29 mouse cellular contexts compared by ENCODE assay signal in the genomic region with DNA sequence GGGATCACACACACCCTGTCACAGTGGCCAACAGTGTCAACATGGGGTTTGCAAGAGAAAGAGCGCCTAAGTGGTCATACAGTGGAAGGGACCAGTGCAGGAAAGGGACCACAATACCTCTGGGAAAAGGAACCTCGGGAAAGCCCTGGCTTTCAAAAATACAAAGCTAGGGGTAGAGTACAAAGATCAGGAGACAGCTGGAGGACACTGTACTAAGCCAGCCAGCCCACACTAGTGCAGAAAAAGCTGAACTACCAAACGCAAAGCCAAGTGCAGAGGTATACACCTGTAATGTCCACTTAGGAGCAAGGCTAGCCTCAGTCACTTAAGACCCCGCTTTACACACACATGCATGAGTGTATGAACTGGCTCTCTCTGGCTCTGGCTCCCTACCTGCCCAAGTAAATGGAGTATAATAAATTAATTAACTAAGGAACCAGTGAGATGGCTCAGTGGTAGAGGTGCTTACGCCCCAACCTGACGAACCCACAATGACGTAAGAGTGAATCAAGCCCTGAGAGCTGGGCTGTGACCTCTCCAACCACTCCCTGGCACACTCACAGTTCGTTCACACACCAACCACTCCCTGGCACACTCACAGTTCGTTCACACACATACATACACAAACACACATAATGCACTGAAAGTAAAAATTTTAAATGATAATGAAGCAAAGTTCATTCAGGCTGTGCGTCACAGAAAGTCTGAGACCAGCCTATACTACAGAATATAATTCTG. TPM values are rescaled to one million over a fixed set of nuclear protein-coding genes. Genes with fewer than 3 reads are reported as not detected.
DNase-seq lines count a peak whose midpoint lies in the region; ATAC-seq lines count a peak whose summit lies in the region.
"Had no signal": no experiment of that assay in that cellular context is flagged by ENCODE, and none has a peak within 500 bp of the region (broad histone marks: within the 10 kb centered on the region; RNA-seq: fewer than 3 reads in every experiment).

No protein-coding gene starts in this region.

- H3K9me3 ChIP-seq in intestine, embryonic 16.5 days (ENCODE audit: control insufficient read depth, low read length) = peaks cover 3% of the 10 kb centered on the region; the same call in 1 of the 2 replicates
- H3K9me3 ChIP-seq in intestine, embryonic 15.5 days = no peaks in the 10 kb centered on the region
- H3K9me3 ChIP-seq in kidney, embryonic 16.5 days (ENCODE audit: low read length) = peaks cover 7% of the 10 kb centered on the region; the same call in 1 of the 2 replicates
- H3K9me3 ChIP-seq in liver, embryonic 16.5 days (replicated peaks; ENCODE audit: control insufficient read depth, low read length) = no peaks in the 10 kb centered on the region
- H3K9me3 ChIP-seq: embryonic facial prominence, embryonic 10.5 days; embryonic facial prominence, embryonic 15.5 days; forebrain, embryonic 13.5 days; hindbrain, embryonic 10.5 days; limb, embryonic 10.5 days; limb, embryonic 15.5 days; midbrain, embryonic 10.5 days; midbrain, embryonic 15.5 days; neural tube, embryonic 12.5 days had no signal

- no peak for DNase-seq in kidney, postnatal 25 days
- DNase-seq in brain, adult 2 months (ENCODE audit: low read depth, low spot score) = peak; percentile 63
- DNase-seq in left cerebral cortex, postnatal 25 days (ENCODE audit: low spot score in 2 of 2) = no peak
- DNase-seq in neural tube, embryonic 10.5 days (ENCODE audit: extremely low spot score, low spot score) = no peak
- DNase-seq: adrenal gland, postnatal 25 days; cerebellum, adult 2 months; cerebellum, postnatal 14 days; gastrocnemius, postnatal 14 days; heart, postnatal 14 days; kidney, adult 18-20 months; layer of hippocampus, postnatal 36 days; lung, embryonic 14.5 days; right cerebral cortex, adult 18-20 months; right cerebral cortex, postnatal 4 days; thymus, postnatal 4 days had no signal

- 81% methylated on average over 10 of the region's 10 CpGs for WGBS in intestine, embryonic 16.5 days
- 83% methylated on average over 10 of the region's 10 CpGs for WGBS in intestine, embryonic 15.5 days
- 87% methylated on average over 10 of the region's 10 CpGs for WGBS in kidney, embryonic 16.5 days
- WGBS in liver, embryonic 16.5 days (ENCODE audit: insufficient replicate concordance) = 64% methylated on average over 10 of the region's 10 CpGs

- H3K4me2 ChIP-seq in intestine, embryonic 16.5 days (ENCODE audit: low read depth, low read length) = no peak overlapping the region
- no peak overlapping the region for H3K4me2 ChIP-seq in intestine, embryonic 15.5 days (replicated peaks)
- no peak overlapping the region for H3K4me2 ChIP-seq in kidney, embryonic 16.5 days (replicated peaks; ENCODE audit: low read depth, low read length)
- no peak overlapping the region for H3K4me2 ChIP-seq in liver, embryonic 16.5 days (ENCODE audit: low read depth, low read length)
- H3K4me2 ChIP-seq: embryonic facial prominence, embryonic 15.5 days; forebrain, embryonic 13.5 days; limb, embryonic 15.5 days; lung, embryonic 14.5 days; midbrain, embryonic 15.5 days; neural tube, embryonic 12.5 days had no signal

- no peaks in the 10 kb centered on the region for H3K27me3 ChIP-seq in intestine, embryonic 16.5 days (replicated peaks; ENCODE audit: control insufficient read depth, insufficient read depth, low read length)
- no peaks in the 10 kb centered on the region for H3K27me3 ChIP-seq in intestine, embryonic 15.5 days (replicated peaks)
- no peaks in the 10 kb centered on the region for H3K27me3 ChIP-seq in kidney, embryonic 16.5 days (ENCODE audit: insufficient read depth, low read length)
- no peaks in the 10 kb centered on the region for H3K27me3 ChIP-seq in liver, embryonic 16.5 days (ENCODE audit: control insufficient read depth, insufficient read depth, low read depth, low read length)
- H3K27me3 ChIP-seq: embryonic facial prominence, embryonic 15.5 days; forebrain, embryonic 13.5 days; limb, embryonic 15.5 days; midbrain, embryonic 15.5 days; neural tube, embryonic 12.5 days had no signal

- no peak overlapping the region for H3K9ac ChIP-seq in intestine, embryonic 16.5 days (ENCODE audit: low read depth, low read length)
- no peak overlapping the region for H3K9ac ChIP-seq in intestine, embryonic 15.5 days
- H3K9ac ChIP-seq in kidney, embryonic 16.5 days (replicated peaks; ENCODE audit: low read length) = no peak overlapping the region
- H3K9ac ChIP-seq in liver, embryonic 16.5 days (ENCODE audit: low read depth, low read length) = no peak overlapping the region
- H3K9ac ChIP-seq: embryonic facial prominence, embryonic 15.5 days; forebrain, embryonic 13.5 days; limb, embryonic 15.5 days; lung, embryonic 14.5 days; midbrain, embryonic 15.5 days; neural tube, embryonic 12.5 days had no signal

- intact Hi-C loops in left cerebral cortex, postnatal 25 days (cut with DNase I) = no loop called here

- ATAC-seq in intestine, embryonic 16.5 days = peak; percentile 47
- ATAC-seq in intestine, embryonic 15.5 days = no peak
- ATAC-seq in kidney, embryonic 16.5 days (ENCODE audit: low FRiP score, low TSS enrichment) = 0 out of 2 replicates have a peak, but pooled peaks have one; percentile 33
- ATAC-seq in liver, embryonic 16.5 days (ENCODE audit: low read depth) = 0 out of 2 replicates have a peak, but pooled peaks have one; percentile 11
- ATAC-seq: forebrain, embryonic 13.5 days; hindbrain, embryonic 16.5 days; midbrain, embryonic 15.5 days had no signal

- no peak overlapping the region for H3K27ac ChIP-seq in intestine, embryonic 16.5 days (ENCODE audit: low read length)
- H3K27ac ChIP-seq in intestine, embryonic 15.5 days = no peak overlapping the region
- H3K27ac ChIP-seq in kidney, embryonic 16.5 days (ENCODE audit: low read length) = no peak overlapping the region
- no peak overlapping the region for H3K27ac ChIP-seq in liver, embryonic 16.5 days (ENCODE audit: low read length)
- H3K27ac ChIP-seq: embryonic facial prominence, embryonic 10.5 days; embryonic facial prominence, embryonic 15.5 days; forebrain, embryonic 13.5 days; hindbrain, embryonic 10.5 days; limb, embryonic 10.5 days; limb, embryonic 15.5 days; midbrain, embryonic 10.5 days; midbrain, embryonic 15.5 days; neural tube, embryonic 12.5 days had no signal

- peaks cover 9% of the 10 kb centered on the region for H3K4me1 ChIP-seq in intestine, embryonic 16.5 days (ENCODE audit: control insufficient read depth, insufficient read depth, low read length)
- H3K4me1 ChIP-seq in intestine, embryonic 15.5 days (replicated peaks) = 0 out of 2 replicates have a peak, but pooled peaks cover 3% of the 10 kb centered on the region
- no peaks in the 10 kb centered on the region for H3K4me1 ChIP-seq in kidney, embryonic 16.5 days (ENCODE audit: insufficient read depth, low read length)
- no peaks in the 10 kb centered on the region for H3K4me1 ChIP-seq in liver, embryonic 16.5 days (ENCODE audit: control insufficient read depth, low read depth, low read length)

- no peaks in the 10 kb centered on the region for H3K36me3 ChIP-seq in intestine, embryonic 16.5 days (ENCODE audit: control insufficient read depth, insufficient read depth, low read length)
- H3K36me3 ChIP-seq in intestine, embryonic 15.5 days = 0 out of 2 replicates have a peak, but pooled peaks cover 3% of the 10 kb centered on the region
- no peaks in the 10 kb centered on the region for H3K36me3 ChIP-seq in kidney, embryonic 16.5 days (ENCODE audit: insufficient read depth, low read length)
- no peaks in the 10 kb centered on the region for H3K36me3 ChIP-seq in liver, embryonic 16.5 days (ENCODE audit: control insufficient read depth, insufficient read depth)
- H3K36me3 ChIP-seq: embryonic facial prominence, embryonic 10.5 days; embryonic facial prominence, embryonic 15.5 days; limb, embryonic 10.5 days; limb, embryonic 15.5 days; midbrain, embryonic 15.5 days had no signal

- no peak overlapping the region for H3K4me3 ChIP-seq in intestine, embryonic 16.5 days (ENCODE audit: low read length)
- no peak overlapping the region for H3K4me3 ChIP-seq in intestine, embryonic 15.5 days (replicated peaks)
- no peak overlapping the region for H3K4me3 ChIP-seq in kidney, embryonic 16.5 days (ENCODE audit: low read length)
- H3K4me3 ChIP-seq in liver, embryonic 16.5 days (ENCODE audit: low read depth, low read length) = no peak overlapping the region
- H3K4me3 ChIP-seq: embryonic facial prominence, embryonic 10.5 days; embryonic facial prominence, embryonic 15.5 days; forebrain, embryonic 13.5 days; hindbrain, embryonic 10.5 days; limb, embryonic 10.5 days; limb, embryonic 15.5 days; midbrain, embryonic 10.5 days; midbrain, embryonic 15.5 days; neural tube, embryonic 12.5 days had no signal

RNA-seq across cellular contexts. Expression of gene Itpk1, which starts 39.1 kb away (rescaled TPM):
- polyA plus RNA-seq in intestine, embryonic 16.5 days (2015; fragmentation: Nextera tagmentation; extraction: Ambion mirVana) = 51.4 and 57.1 TPM in 2 replicates
- 39.1 and 40.1 TPM in 2 replicates for polyA plus RNA-seq in intestine, embryonic 15.5 days (2015; fragmentation: Nextera tagmentation; extraction: Ambion mirVana)
- 23.9 and 24.5 TPM in 2 replicates for polyA plus RNA-seq in kidney, embryonic 16.5 days (2015; fragmentation: Nextera tagmentation; extraction: Ambion mirVana)
- 4.8 and 5.5 TPM in 2 replicates for polyA plus RNA-seq in liver, embryonic 16.5 days (2015; fragmentation: Nextera tagmentation; extraction: Ambion mirVana)
- 10 to 100 TPM; 63.9 to 70.2 TPM for total RNA-seq in left cerebral cortex, postnatal 25 days (2021)
